Mouse (Mus musculus) left cerebral cortex, adult 8-10 months (tissue): ENCODE measurements around the gene Wipi2. TPM values are rescaled to one million over a fixed set of nuclear protein-coding genes. Genes with fewer than 3 reads are reported as not detected.

Source experiments
- DNase-seq, 2 experiments: peaks; one replicate each; pipeline ENCODE4 v3.0.0; 2022; ENCODE audit warnings: low spot score in 2 of 2
- total RNA-seq, 4 experiments: library from RNA; stranded (reverse); gene quantifications; 2 replicates each; pipeline ENCODE4 v1.2.4; 2022

The Wipi2 gene
- total RNA-seq, 4 experiments from 2014 or later: 90.8 to 95.2 (median 92.5) TPM

DNA sequence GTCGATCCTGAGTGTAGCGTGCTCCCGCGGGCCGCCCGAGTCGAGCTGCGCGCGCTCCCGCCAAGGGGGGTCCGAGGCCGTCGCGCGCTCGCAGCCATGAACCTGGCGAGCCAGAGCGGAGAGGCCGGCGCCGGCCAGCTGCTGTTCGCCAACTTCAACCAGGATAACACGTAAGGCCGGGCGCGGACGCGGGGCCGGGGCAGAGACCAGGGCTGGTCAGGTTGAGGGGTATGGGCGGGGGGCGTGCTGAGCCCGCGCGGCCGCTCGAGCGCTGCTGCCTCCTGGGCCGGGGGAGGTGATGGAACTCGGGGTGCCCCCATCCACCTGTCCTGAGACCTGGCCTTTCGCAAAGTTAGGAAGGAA is 2.1 kb downstream of the Wipi2 start:
- no peak for DNase-seq

DNA sequence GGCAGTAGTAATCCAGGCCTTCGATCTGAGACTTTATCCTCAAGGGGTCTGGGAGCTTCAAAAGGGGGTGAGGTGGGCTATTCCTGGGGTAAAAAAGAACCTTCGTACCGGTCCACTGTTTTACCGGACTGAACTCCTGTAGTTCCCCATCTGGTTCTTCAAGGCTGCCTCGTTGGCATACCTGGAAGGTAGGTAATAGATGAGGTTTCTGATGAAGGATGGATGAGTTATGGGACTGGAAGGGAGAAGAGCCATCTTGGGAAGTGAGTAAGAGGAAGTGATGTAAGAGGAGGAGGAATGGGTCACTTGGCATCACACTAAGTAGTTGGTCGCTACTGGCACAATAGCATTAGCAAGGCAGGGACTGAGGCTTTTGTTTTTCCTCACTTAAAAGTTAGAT is 2.7 kb downstream of the Wipi2 start:
- no peak for DNase-seq

- no peak for DNase-seq
Observed at GRCm38 (mm10) chr5:142637823-142638222, 10.3 kb downstream of the Wipi2 start.

- DNase-seq: no peak
Observed at GRCm38 (mm10) chr5:142640088-142640487, 12.6 kb downstream of the Wipi2 start.

GRCm38 (mm10) chr5:142641331-142642051 is 14.0 kb downstream of the Wipi2 start:
- DNase-seq: no peak

GRCm38 (mm10) chr5:142648162-142648561 is 20.7 kb downstream of the Wipi2 start:
- DNase-seq: no peak

DNA sequence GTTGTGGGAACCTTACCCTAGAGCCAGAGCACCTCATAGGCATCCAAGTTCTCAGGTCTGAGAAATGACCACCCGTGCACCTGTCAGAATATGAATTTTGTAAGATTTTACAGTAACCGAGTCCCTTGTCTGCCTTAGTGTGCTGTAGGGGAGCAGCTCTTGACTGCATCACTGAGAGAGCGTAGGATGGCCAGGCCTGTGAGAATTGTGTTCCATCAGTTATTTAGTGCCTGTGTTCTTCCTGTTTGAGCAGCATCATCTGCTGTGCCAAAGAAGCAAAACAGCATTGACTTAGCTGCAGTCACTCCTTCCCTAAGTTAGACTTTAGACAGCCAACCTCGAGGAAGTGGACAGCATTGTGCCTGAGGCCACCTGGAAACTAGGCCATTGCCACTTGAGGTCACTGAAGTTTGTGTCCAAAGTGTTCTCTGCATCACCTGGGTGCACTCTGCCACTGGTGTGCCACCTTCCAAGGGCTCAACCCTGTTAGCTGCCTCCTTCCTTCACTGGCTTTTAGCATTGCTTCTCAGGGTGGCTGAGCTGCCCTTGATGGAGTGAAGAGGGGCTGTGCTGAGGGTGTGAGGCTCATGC is 22.1 kb downstream of the Wipi2 start:
- DNase-seq: no peak

DNA sequence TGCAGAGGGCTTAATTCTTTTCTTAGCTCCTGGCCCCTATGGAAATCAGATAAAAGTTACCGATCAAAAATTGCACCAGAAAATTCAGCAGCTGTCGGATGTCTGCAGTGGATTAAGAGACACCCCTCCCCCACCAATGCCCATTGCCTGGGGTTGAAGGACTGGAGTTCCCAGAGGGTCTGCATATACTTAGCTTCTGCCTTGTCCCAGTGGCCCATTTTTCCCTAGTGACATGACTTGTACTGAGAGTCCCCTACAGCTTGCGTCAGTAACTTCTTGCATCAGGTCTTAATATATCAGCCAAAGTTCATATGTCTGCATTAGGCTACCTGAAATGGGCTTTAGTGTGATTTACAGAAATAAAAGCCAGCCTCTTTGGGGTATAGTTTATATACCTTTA is 22.9 kb downstream of the Wipi2 start:
- no peak for DNase-seq

DNA sequence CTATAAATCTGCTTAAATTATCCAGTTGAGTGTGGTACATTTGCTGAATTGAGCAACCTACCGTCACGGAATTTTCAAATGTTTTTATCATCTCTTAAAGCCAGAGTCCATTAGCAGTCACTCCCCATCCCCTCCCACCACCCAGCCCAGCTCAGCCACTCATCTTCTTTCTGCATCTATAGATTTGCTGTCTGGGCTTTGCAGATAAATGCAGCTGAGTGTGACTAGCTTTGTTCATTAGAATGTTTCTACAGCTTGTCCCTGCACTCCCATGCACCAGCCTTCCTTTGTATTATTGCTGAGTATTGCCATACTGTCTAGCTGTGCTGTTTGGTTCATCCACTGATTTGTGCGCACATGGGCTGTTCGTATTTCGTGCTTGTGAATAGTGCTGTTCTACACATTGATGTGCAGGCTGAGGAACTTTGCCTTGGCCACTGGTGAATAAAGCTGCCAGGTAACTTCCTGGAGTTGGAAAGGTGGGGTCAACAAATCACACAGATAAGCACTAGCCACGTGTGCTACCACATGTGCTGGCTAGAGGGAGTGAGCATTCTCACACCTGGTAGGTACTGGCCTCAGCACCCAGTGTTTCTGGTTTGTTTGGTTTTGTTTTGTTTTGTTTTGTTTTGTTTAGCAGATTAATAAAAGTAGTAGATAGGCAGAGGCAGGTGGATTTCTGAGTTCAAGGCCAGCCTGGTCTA is 23.4 kb downstream of the Wipi2 start:
- no peak for DNase-seq

- DNase-seq: no peak
Observed at GRCm38 (mm10) chr5:142652266-142652665, 24.8 kb downstream of the Wipi2 start.

DNA sequence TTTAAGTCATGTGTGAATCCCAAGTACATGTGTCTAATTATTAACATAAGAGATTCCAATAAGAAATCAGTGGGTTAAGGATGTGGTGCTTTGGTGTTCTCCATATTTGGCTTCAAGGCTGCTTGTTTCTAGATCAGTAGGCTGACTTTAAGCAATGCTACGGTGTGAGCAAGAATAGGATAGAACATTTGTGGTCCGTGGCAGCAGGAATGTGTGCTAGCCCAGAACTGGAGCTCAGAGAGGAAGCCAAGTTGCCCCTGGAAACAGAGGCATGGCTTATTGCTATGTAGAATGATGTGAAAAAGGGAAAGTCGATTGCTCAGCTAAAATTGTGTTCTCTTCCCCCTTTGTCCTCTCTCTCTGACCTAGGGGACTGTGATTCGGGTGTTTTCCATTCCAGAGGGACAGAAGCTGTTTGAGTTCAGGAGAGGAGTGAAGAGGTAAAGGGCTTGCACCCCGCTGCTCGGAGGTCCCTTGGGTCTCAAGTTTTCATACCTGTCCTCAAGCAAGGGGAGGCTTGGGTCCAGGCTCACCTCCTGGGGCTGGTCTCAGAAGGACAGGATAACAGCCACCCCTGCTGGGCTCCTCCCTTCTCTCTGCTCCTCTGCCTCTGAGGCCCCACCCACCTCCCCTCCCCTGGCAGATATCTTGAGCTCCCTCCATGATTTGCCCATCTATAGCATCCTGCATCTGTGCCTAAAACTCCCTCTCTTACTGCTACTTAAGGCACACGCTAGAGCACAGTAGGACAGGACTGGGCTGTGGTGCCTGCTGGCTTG is 33.3 kb downstream of the Wipi2 start:
- DNase-seq: no peak

DNA sequence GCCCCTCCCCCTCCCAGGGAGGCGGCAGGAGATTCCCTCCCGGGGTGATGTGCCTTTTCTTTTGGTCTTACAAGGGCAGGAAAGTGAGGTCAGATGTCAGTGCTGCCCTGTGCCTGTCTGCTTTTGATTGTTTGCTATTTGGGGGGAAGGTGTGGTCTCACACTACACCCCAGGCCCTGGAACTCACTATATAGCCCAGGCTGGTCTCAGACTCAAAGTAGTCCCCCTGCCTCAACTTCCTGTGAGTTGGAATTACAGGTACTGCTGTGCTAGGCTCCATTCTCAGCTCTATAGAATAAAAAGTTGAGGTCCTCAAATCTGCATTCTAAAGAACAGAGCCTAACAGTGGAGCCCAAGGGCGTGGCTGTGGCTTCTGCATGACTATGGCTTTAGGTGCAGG is 40.4 kb downstream of the Wipi2 start:
- DNase-seq: no peak

DNA sequence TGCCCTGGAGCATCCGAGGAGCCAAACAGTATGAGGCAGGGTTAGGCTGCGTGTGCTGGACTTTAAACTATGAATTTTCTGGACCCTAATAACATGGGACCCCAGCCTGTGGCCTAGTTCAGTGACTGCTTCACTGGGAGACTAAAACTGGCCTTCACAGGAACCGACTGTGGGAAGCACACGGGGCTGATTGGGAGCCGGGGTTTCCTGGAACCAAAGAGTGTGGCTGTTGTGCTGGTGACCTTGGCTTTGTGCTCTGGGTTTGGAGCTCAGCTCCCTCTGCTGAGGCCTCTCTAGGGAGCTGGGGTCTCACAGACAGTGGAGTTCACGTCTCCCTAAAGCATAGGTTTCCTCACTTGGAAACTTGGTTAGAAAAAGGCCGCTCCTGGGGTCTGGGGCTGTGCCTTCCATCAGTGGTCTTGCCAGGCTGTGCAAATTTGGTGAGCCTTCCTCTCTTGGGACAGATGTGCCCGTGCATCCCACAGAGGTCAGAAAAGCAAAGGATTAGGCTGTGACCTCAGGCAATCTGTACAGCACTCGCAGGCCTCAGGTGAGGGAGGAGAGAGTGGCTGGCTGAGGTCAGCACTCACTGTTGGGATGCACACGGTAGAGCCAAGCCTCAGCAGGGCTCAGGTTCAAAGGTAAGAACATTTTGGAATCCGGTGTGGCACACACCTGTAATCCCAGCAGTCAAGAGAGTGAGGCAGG is 41.2 kb downstream of the Wipi2 start:
- no peak for DNase-seq

GRCm38 (mm10) chr5:142669726-142670125 is 42.2 kb downstream of the Wipi2 start:
- DNase-seq: peak in 1 of 2 experiments; percentile 50

- no peak for DNase-seq
Observed at GRCm38 (mm10) chr5:142673082-142673481, 45.6 kb downstream of the Wipi2 start.

DNA sequence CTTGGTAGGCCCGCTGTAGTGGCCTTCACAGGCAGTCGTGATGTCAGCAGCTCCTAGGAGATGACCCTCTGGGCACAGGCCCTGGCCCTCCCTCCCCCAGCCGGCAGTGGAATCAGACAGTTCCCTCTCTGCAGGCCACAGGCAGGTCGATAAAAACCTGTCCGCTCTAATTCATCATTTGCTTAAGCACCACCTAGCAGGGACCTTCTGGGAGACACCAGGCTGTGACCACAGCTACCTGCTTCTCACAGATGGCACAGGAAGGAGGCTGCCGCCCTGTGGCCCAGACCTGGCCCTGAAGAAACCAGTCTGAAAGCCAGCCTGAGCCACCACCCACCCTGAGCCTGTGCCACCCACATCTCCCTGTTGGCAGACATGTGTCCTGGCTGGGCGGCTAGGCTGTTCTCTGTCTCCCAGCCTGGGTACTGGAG is 50.7 kb downstream of the Wipi2 start:
- DNase-seq: no peak

GRCm38 (mm10) chr5:142679065-142679464 is 51.6 kb downstream of the Wipi2 start:
- DNase-seq: no peak

- DNase-seq: no peak
Observed at GRCm38 (mm10) chr5:142681911-142682310, 54.4 kb downstream of the Wipi2 start.

GRCm38 (mm10) chr5:142682529-142682928 is 55.0 kb downstream of the Wipi2 start:
- DNase-seq: no peak

GRCm38 (mm10) chr5:142688866-142689265 is 61.4 kb downstream of the Wipi2 start:
- no peak for DNase-seq

- DNase-seq: no peak
Observed at GRCm38 (mm10) chr5:142690343-142690742, 62.8 kb downstream of the Wipi2 start.
